Mouse (Mus musculus) bone marrow, adult 2 months (tissue): Measurements from ENCODE around the gene Atp6v0b.

ENCODE experiments used
- CTCF ChIP-seq: fragments of 200-500 bp; IDR thresholded peaks from 2 replicates; pipeline ENCODE4 v1.5.1; 2011; ENCODE audit warnings: low read length, control low read depth; ENCODE audit not compliant: control insufficient read depth, insufficient read depth
- POLR2A ChIP-seq: fragments of 200-500 bp; IDR thresholded peaks from 2 replicates; pipeline ENCODE4 v1.6.1; 2011; ENCODE audit warnings: low read depth, mild to moderate bottlenecking, control low read depth, low read length, borderline replicate concordance; ENCODE audit not compliant: control insufficient read depth

GRCm38 (mm10) chr4:117852152-117852868 is 34.8 kb downstream of the Atp6v0b start:
- TF ChIP-seq CTCF (no peak), POLR2A (no peak)
